Mouse (Mus musculus) forebrain, embryonic 14.5 days (tissue): ENCODE measurements around the gene Sv2a. TPM values are rescaled to one million over a fixed set of nuclear protein-coding genes. Genes with fewer than 3 reads are reported as not detected.
"Not testable (repeated sequence)": the region's sequence is repeated elsewhere in the genome, so short reads cannot be mapped to it uniquely, and the experiment has no call there.

ENCODE experiments used
- ATAC-seq: fragments of 200-750 bp; cut with Nextera tagmentation; 2 replicates; pipeline ENCODE4 v1.8.0; 2017; ENCODE audit warnings: mild to moderate bottlenecking, moderate library complexity
- DNase-seq: peaks from one replicate; pipeline ENCODE4 v3.0.0-alpha.2; 2015; ENCODE audit warnings: low spot score
- H3K27ac ChIP-seq: fragments of 300-500 bp; sonication (generic); 2 replicates; pipeline ENCODE4 v1.5.1; 2014; ENCODE audit warnings: low read depth, mild to moderate bottlenecking, control low read depth, low read length, moderate library complexity
- H3K27me3 ChIP-seq: fragments of 300-500 bp; sonication (generic); replicated peaks from 2 replicates; pipeline ENCODE4 v1.6.1; 2014; ENCODE audit warnings: low read length, control low read depth, mixed read lengths; ENCODE audit not compliant: control insufficient read depth, insufficient read depth
- H3K36me3 ChIP-seq: fragments of 300-500 bp; sonication (generic); 2 replicates; pipeline ENCODE4 v1.6.1; 2014; ENCODE audit warnings: low read length, control low read depth; ENCODE audit not compliant: control insufficient read depth, insufficient read depth
- H3K4me1 ChIP-seq: fragments of 300-500 bp; sonication (generic); 2 replicates; pipeline ENCODE4 v1.6.1; 2014; ENCODE audit warnings: antibody characterized with exemption, low read length, control low read depth; ENCODE audit not compliant: control insufficient read depth, insufficient read depth
- H3K4me2 ChIP-seq: fragments of 300-500 bp; sonication (generic); 2 replicates; pipeline ENCODE4 v1.6.1; 2014; ENCODE audit warnings: mild to moderate bottlenecking, control low read depth, low read length
- H3K4me3 ChIP-seq: fragments of 300-500 bp; sonication (generic); 2 replicates; pipeline ENCODE4 v1.5.1; 2014; ENCODE audit warnings: low read depth, low read length, control low read depth
- H3K9ac ChIP-seq: fragments of 300-500 bp; sonication (generic); 2 replicates; pipeline ENCODE4 v1.6.1; 2014; ENCODE audit warnings: mild to moderate bottlenecking, low read length, control low read depth, moderate library complexity
- H3K9me3 ChIP-seq: fragments of 300-500 bp; sonication (generic); replicated peaks from 2 replicates; pipeline ENCODE4 v1.6.1; 2016; ENCODE audit warnings: low read length, control low read depth, mixed read lengths; ENCODE audit not compliant: control insufficient read depth
- WGBS: fragments of 180-500 bp; shearing (Covaris S2); extraction: QIAGEN DNeasy Blood & Tissue Kit; methylation state at CpG from one replicate; pipeline ENCODE4 v1.1.7; 2014; 5-methylcytosine and 5-hydroxymethylcytosine counted together
- polyA plus RNA-seq: library from polyadenylated mRNA; unstranded; fragments of >200 nt; fragmentation: Nextera tagmentation; extraction: Ambion mirVana; gene quantifications from 2 replicates; pipeline ENCODE4 v1.2.1, GENCODE M21; 2014

Gene Sv2a
- polyA plus RNA-seq, 1 experiment from 2014 or later = 44.4 TPM

DNA sequence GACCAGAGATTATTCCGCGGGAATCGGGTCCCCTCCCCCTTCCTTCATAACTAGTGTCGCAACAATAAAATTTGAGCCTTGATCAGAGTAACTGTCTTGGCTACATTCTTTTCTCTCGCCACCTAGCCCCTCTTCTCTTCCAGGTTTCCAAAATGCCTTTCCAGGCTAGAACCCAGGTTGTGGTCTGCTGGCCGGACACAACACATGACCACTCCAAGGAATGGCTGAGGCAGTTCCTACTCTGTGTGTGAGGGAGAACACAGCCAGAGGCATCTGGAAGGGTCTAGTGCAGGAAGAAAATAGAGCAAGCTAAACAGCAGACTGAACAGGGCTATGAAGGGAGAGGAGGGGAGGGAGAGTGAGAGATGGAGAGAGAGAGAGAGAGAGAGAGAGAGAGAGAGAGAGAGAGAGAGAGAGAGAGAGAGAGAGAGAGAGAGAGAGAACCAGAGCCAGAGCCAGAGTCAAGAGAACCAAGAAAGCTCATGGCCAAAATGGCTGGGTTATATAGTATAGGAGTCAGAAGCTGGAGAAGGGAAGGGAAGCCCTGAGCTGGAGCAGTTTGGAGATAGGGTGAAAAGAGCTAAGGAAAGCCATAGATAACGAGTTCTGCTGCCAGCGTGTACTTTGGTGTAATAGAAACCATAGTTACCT lies 17.8 kb downstream of the Sv2a start:
- H3K36me3 ChIP-seq, H3K27ac ChIP-seq, H3K9ac ChIP-seq, ATAC-seq, H3K9me3 ChIP-seq, H3K27me3 ChIP-seq, H3K4me1 ChIP-seq, H3K4me3 ChIP-seq, DNase-seq: not testable (repeated sequence)
- peak overlapping the region; percentile 98; the same call in 1 of the 2 replicates for H3K4me2 ChIP-seq
- WGBS = 22% methylated on average over 6 of the region's 8 CpGs

DNA sequence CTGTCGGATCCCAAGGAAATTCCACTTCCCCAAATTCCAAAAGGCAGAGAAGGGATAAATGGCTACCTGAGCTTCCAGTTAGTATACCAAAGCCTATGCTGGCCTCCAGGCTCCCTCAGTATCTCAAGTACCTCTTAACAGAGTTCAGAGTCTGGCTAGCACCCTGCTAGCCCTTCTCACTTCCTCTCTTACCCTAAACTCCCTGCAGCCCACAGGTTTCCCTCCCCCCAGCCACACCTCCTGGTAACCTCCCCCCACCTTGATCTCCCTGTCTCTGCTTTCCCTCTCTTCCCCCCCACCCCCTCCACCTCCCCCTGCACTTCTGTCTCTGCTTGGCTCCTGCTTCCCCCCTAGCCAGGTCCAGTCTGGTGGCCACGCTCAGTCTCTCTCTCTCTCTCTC lies 18.8 kb downstream of the Sv2a start:
- no peak for ATAC-seq
- H3K27ac ChIP-seq = no peak overlapping the region
- H3K27me3 ChIP-seq = no peaks in the 10 kb centered on the region
- peaks cover 7% of the 10 kb centered on the region; the same call in 1 of the 2 replicates for H3K4me1 ChIP-seq
- 71% methylated on average over 2 of the region's 2 CpGs for WGBS
- no peak overlapping the region for H3K4me3 ChIP-seq
- no peaks in the 10 kb centered on the region for H3K9me3 ChIP-seq
- no peaks in the 10 kb centered on the region for H3K36me3 ChIP-seq
- H3K9ac ChIP-seq = no peak overlapping the region
- no peak overlapping the region for H3K4me2 ChIP-seq
- DNase-seq = no peak

DNA sequence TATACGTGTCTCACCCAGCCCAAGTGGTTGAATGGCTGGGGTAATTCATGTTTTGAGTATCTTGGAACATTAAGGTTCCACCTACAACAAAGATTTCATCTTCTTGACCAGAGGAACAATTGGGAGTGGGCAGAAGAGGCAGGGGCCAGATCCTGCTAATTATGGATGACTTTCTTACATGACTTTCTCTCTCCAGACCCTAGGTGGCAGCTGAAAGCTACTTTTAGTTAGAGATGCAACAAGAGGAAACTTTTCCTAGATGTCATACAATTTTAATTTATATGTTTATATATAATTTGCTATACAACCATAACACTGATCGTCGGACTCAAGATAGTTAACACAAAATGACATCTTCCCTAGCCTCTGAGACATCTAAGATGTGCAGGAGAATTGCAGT lies 26.9 kb downstream of the Sv2a start:
- no peak for DNase-seq
- H3K36me3 ChIP-seq = no peaks in the 10 kb centered on the region
- no peaks in the 10 kb centered on the region for H3K4me1 ChIP-seq
- 87% methylated on average over 3 of the region's 3 CpGs for WGBS
- no peak overlapping the region for H3K4me3 ChIP-seq
- H3K4me2 ChIP-seq = no peak overlapping the region
- no peaks in the 10 kb centered on the region; the same call in 1 of the 2 replicates for H3K27me3 ChIP-seq
- ATAC-seq = no peak
- no peak overlapping the region for H3K27ac ChIP-seq
- no peaks in the 10 kb centered on the region for H3K9me3 ChIP-seq
- no peak overlapping the region for H3K9ac ChIP-seq

DNA sequence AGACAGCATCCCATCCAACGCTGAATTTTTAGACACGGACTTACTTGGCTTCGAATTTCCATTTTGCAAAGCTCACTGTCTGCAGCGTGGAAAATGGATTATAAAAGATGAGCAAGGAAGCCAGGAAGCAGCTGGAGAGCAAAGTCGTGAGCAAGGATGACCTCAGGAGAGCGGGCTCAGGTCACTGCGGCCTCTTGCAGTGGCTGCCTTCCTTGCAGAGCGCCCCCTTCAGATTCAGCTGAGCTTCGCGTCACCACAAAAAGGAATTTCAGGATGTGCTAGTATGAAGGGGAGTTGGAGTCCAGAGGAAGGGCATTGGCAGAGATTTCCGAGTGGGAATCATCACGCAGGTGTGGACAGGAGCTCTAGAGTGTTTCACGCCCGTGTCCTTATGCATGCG lies 28.3 kb downstream of the Sv2a start:
- no peaks in the 10 kb centered on the region; the same call in 1 of the 2 replicates for H3K27me3 ChIP-seq
- no peak for DNase-seq
- H3K27ac ChIP-seq = no peak overlapping the region
- no peaks in the 10 kb centered on the region for H3K9me3 ChIP-seq
- WGBS = 27% methylated on average over 15 of the region's 15 CpGs
- no peak overlapping the region for H3K4me3 ChIP-seq
- H3K36me3 ChIP-seq = no peaks in the 10 kb centered on the region
- no peaks in the 10 kb centered on the region for H3K4me1 ChIP-seq
- no peak overlapping the region for H3K9ac ChIP-seq
- no peak overlapping the region for H3K4me2 ChIP-seq
- no peak for ATAC-seq

DNA sequence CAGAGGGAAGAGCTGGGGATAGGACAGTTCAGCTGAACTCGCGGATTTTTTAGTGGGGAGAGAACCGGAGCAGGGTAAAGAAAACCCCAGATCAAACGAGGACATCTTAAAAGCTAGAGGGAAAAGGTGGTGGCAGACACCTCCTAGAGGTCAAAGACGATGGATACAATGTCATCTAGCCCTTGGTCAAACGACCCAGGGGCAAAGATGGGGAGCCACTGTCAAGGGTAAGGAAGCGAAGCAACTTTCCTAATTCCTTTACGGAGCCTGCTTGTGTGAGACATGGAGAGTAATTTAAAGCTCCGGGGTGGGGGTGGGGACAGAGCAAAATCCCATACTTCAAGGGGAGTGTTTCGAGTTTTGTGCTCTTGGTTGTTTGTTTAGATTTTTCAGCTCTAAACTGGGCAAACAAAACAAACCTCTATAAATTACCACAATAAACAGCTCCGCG lies 38.3 kb downstream of the Sv2a start:
- ATAC-seq (peak; percentile 30), DNase-seq (no peak)
- Histone ChIP-seq H3K4me2 (peak overlapping the region; percentile 63), H3K36me3 (no peaks in the 10 kb centered on the region), H3K9me3 (no peaks in the 10 kb centered on the region), H3K4me1 (peaks cover 21% of the 10 kb centered on the region), H3K27me3 (no peaks in the 10 kb centered on the region), H3K27ac (peak overlapping the region; percentile 97), H3K9ac (peak overlapping the region; percentile 83), H3K4me3 (peak overlapping the region; percentile 59)
- under 1% methylated on average over 12 of the region's 12 CpGs for WGBS

DNA sequence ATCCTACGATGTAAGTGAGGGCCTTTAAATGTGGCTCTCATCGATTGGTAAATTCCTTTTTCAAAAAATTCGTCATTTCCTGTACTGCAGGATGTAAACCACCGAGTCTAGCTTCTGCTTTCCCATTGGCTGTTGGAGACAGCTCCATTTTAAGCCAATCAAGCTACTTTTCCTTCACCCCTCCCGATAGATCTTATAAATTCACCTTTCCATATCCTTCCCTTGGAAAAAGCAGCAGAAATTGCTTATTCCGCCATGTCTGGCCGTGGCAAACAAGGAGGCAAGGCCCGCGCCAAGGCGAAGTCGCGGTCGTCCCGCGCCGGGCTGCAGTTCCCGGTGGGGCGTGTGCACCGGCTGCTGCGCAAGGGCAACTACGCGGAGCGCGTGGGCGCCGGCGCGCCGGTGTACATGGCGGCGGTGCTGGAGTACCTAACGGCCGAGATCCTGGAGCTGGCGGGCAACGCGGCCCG lies 38.7 kb downstream of the Sv2a start, which contains the start of the genes Bola1 and Hist2h2ab:
TSS of gene Bola1 (minus strand) at position 49 of the 470 bp plus-strand sequence.
TSS of gene Hist2h2ab (plus strand) at position 205 of the 470 bp plus-strand sequence.
- Histone ChIP-seq H3K27me3 (no peaks in the 10 kb centered on the region), H3K9me3 (no peaks in the 10 kb centered on the region), H3K4me1 (peaks cover 21% of the 10 kb centered on the region), H3K9ac (peak within 1 kb of the TSS; percentile 83), H3K27ac (peak within 1 kb of the TSS; percentile 97), H3K36me3 (no peaks in the 10 kb centered on the region), H3K4me3 (peak within 1 kb of the TSS; percentile 59), H3K4me2 (peak within 1 kb of the TSS; percentile 63)
- DNase-seq (peak; percentile 97), ATAC-seq (peak; percentile 91)
- under 1% methylated on average over 37 of the region's 37 CpGs for WGBS

DNA sequence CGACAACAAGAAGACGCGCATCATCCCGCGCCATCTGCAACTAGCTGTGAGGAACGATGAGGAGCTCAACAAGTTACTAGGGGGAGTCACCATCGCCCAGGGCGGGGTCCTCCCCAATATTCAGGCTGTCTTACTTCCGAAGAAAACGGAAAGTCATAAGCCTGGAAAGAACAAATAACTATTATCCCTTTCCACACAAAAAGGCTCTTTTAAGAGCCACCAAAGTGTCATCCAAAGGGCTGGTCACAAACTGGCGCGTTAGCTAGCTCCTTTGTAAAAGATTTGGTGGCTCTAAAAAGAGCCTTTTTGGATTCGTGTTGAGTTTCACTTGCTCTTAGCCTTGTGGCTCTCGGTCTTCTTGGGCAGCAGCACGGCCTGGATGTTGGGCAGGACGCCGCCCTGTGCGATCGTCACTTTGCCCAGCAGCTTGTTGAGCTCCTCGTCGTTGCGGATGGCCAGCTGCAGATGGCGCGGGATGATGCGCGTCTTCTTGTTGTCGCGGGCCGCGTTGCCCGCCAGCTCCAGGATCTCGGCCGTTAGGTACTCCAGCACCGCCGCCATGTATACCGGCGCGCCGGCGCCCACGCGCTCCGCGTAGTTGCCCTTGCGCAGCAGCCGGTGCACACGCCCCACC lies 39.3 kb downstream of the Sv2a start:
- under 1% methylated on average over 26 of the region's 47 CpGs for WGBS
- Histone ChIP-seq H3K4me1 (peaks cover 23% of the 10 kb centered on the region), H3K4me2 (peak overlapping the region; percentile 63), H3K9ac (peak overlapping the region; percentile 83), H3K4me3 (peak overlapping the region; percentile 59), H3K27ac (peak overlapping the region; percentile 97)
- not testable (repeated sequence) for ATAC-seq, DNase-seq, H3K27me3 ChIP-seq, H3K36me3 ChIP-seq, H3K9me3 ChIP-seq

DNA sequence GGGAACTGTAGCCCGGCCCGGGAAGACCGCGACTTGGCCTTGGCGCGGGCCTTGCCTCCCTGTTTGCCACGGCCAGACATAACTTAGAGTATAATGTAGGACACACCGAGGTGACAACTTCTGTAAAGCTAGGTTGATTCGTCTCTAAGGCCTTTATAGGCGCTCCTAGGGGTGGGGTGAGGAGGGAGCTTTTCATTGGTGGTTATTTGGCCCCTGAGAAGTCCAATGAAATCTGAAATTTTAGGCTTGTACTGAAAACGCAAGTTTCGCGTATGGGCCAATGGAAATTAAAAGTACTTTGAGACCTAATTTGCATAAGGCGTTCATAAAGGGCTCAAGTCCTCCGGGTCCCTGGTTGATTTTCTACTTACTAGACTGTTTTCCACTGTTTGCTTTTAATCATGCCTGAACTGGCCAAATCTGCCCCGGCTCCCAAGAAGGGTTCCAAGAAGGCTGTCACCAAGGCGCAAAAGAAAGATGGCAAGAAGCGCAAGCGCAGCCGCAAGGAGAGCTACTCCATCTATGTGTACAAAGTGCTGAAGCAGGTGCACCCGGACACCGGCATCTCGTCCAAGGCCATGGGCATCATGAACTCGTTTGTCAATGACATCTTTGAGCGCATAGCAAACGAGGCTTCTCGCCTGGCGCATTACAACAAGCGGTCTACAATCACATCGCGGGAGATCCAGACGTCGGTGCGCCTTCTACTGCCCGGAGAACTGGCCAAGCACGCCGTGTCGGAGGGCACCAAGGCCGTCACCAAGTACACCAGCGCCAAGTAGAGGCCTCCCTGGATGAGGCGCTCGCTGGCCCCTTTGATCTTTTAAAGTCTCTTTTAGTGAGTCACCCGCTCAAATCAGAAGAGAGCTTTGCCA lies 40.1 kb downstream of the Sv2a start, which contains the start of the genes Hist2h2ac and Hist2h2be:
TSS of gene Hist2h2ac (minus strand) at position 116 of the 875 bp plus-strand sequence.
TSS of gene Hist2h2be (plus strand) at position 355 of the 875 bp plus-strand sequence.
- Histone ChIP-seq H3K4me1 (peaks cover 26% of the 10 kb centered on the region), H3K4me3 (peak within 1 kb of the TSS; percentile 59), H3K9ac (peak within 1 kb of the TSS; percentile 83), H3K27me3 (no peaks in the 10 kb centered on the region), H3K36me3 (no peaks in the 10 kb centered on the region), H3K4me2 (peak within 1 kb of the TSS; percentile 63), H3K27ac (peak within 1 kb of the TSS; percentile 97), H3K9me3 (no peaks in the 10 kb centered on the region)
- peak; percentile 96 for DNase-seq
- 0% methylated on average over 43 of the region's 43 CpGs for WGBS
- peak; percentile 81 for ATAC-seq
